Mouse (Mus musculus): ENCODE data around the gene Clk1.

Clk1 gene

DNA sequence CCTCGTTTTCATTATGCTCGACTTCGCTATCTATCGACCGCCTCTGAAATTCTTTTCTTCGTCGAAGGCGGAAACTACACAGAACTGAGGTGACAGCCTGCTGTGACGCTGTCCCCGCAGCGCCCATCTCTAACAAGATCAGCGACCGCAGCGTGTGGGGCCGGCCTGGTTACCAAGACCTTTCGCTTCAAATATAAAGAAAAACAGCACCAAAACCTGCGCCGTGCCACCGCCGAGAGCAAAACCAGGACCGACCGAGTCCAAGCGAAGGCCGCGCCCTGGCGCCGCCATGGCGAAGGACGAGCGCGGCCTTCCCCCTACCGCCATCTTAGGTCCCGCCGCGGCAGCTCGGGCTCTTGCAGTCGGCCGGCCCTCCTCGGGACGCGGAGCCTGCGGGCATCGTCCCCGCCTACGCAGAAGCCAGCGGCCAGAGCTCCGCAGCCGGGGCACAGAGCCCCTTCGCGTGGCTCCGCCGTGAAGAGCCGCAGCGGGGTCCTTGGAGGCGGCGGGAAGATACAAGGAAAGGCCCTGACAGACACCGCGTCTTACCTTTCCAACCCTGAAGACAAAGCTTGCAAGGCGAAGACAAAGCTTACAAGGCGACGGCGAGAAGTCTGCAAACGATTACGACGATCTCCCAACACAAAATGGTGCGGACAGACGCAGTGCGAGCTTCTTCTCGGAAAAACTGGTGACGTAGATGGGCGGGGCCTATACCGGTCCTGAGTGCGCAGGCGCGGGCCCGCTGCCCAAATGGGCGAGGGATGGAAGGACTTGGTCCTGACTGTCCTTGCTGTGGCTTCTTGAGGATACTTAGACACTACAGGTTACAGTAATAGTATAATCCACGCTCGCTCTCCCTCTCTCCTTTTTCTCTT is at the start of gene Clk1:
TSS of gene Clk1 (minus strand) at position 696 of the 878 bp plus-strand sequence.
- DNase-seq: peak; percentile 97

DNA sequence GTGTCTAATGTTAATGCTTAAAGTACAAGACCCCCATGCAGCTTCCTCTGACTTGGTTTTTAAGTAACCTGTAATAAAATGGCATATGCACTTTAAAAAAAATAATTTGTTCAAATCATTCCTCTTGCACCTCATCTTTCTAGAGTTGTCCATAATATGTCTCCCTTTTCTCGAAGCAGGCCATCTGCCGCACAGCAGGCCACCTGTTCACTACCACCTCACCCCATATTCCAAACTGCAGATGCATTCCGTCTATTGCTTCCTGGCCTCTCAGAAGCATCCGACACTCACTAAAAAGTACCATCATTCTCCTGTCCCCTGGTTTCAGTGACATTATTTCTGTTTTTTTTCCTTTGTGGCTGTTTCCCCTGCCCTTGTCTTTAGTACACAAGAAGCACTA is 41.7 kb upstream of the Clk1 start:
- no peak for DNase-seq

DNA sequence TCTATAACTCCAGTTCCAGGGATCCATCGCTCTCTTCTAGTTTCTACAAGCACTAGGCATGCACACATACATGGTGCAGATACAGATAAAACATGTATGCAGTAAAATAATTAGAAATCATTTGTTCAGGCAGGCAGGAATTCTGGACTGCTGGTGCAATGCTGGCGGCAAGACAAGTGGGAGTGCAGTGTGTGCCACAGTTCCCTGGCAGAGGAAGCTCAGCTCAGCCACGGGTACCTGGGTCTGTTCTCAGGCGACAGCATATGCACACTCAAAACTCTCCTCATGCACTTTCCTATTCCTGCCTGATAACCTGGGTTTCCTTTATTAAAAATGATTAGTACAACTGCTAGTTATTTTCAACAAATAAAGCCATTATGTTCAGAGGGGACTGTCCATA is 41.2 kb upstream of the Clk1 start:
- DNase-seq: no peak

DNA sequence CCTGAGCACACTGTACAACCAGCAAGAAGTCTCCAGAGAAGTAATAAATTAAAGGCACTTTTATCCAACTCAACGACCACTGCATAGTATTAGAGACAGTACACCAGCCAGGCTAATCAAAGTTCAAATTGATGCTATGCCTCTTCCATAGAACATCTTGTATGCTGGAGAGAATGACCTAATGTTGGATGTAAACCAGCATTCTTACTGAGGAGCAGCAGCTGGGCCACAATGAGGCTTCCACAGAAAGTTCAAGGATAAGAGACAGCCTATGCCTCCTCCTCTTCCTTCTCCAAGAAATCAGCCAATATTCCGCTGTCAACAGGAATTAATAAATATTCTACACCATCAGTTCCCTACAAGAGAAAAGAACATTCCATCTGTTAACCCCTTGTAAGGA is 40.1 kb upstream of the Clk1 start:
- DNase-seq: no peak

DNA sequence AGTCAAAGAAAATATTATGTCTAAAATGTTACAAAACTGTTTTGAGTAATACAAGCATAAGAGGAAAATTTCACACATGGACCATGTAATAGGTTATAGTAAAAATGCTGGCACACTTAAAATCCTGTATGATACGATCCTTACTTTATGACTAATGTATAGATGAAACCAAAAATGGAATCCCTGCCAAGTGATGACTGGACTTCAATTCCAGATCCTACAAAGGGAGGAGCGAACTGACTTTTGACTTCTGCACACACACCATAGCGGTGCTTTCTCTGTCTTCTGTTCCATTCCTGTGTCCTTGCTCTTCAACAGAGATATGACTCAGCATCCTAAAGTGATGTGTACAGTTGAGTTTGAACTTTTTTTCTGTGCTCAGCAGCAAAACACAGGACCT is 36.7 kb upstream of the Clk1 start:
- no peak for DNase-seq

DNA sequence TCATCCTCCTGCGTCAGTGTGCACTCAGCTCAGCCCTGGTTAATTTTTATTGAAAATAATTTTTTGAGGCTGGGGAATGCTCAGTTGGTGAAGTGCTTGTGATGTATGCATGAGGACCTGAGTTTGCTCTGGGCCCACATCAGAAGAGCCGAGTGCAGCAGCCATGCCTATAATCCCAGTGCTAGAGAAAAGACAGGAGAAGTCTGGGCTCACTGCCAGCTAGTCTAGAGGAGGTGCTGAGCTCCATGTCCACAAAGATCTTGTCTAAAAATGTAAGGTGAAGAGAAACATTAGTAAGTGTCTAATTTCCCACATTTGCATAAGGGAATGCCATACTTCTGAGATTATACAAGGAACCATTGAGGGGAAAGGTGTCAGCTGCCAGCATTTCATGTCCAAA is 35.0 kb upstream of the Clk1 start:
- no peak for DNase-seq

DNA sequence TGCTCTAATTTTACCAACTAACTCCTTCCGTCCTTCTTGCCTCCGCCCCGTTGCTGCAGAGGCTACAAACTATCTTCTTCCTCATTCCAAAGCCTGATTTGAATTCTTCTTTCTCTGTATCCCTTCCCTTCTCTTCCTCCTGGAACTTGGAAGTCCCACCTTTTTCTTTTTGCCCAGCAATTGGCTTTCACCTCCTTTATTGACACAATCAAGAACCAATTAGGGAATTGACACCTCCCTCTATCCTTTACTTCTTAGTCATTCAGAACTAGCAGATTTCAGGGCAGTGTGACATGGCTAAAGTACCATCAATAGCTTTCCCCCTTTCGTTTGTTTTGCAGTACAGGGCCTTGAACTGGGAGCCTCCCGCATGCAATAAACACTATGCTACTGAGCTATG is 34.3 kb upstream of the Clk1 start:
- DNase-seq: no peak

DNA sequence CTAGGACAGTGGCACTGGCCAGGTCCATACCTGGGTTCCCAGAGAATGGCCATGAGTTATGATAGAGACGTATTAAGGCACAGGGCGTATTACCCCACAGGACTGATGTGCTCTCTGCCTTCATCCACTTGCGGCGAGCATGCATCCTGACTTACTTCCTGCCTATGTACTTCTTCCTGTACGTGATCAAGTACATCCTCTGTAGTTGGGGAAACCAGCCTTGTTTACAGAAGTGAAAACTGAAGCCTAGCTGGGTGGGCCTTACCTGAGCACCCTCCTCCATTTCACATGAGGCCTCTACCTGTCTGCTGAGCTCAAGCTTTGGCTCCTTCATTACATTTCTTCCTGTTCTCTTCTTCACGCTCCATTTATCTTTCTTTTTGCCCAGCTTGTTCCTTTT is 30.4 kb upstream of the Clk1 start:
- no peak for DNase-seq

DNA sequence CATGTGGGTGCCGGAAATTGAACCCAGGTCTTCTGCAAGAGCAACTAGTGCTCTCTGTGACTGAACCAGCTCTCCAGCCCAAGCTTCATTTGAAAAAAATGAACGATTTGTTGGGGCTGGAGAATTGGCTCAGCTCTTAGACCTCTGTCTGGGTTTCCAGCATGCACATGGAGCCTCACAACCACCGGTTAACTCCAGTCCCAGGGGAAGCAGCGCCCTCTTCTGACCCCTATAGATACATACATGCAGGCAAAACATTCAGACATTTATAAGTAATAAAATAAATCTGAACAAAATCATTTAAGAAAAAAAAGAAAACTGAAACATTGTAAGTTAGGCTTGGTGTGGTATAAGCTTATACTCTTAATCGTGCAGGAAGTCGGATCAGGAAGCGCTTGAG is 24.5 kb upstream of the Clk1 start:
- no peak for DNase-seq

DNA sequence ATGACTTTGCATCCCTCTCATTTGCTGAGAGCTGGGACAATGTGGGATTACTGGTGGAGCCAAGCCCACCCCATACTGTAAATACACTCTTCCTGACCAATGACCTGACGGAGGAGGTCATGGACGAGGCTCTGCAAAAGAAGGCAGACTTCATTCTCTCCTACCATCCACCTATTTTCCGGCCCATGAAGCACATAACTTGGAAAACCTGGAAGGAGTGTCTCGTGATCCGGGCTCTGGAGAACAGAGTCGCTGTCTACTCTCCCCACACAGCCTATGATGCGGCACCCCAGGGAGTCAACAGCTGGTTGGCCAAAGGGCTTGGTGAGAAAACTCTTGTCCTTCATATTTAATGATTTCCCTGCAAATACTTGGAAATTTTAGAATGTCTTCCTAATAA is 23.9 kb upstream of the Clk1 start:
- DNase-seq: no peak

DNA sequence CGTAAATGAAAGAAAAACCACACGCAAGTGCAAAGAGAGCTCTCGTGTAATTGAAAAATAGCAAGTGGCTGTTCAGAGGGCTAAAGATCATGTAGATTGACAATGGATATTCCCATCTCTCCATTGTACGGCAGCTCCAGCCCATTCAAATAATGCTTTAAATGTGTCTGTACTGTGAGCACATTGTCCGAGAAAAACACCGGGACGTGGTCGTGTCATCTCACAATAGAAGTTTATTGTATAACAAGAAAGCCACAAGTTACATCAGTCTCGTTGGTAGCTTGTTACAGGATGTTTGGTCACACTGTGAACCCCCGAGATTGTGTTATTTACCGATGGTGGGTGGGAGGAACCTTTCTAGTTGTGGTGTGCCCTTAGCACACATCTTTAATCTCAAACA is 22.0 kb upstream of the Clk1 start:
- no peak for DNase-seq

DNA sequence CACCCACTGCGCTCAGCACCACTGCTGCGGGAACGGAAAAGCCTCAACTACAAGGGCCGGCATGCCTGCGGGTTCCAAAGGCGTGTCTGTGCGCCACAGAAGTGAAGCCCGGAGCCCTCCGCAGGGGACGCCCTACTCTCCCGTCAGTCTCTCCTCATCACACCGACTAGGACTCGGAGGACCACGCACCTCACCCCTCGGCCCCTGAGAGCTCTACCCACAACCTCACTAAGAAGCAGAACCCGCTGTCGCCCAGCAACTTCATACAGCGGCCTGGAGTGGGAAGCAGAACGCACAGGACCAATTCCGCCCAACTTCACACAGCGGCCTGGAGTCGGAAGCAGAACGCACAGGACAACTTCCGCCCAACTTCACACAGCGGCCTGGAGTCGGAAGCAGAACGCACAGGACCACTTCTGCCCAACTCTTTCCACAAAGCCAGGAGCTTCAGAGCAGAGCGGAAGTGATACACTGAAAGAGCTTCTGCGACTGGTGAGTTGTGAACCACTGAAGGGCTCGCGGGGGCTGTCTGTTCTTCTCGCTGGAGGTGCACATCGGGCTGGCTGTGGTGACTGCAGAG is 21.4 kb upstream of the Clk1 start, which contains the start of the genes Nif3l1 and Ppil3:
TSS of gene Nif3l1 (plus strand) at position 9 of the 580 bp plus-strand sequence.
TSS of gene Ppil3 (minus strand) at position 344 of the 580 bp plus-strand sequence.
- peak; percentile 82 for DNase-seq

DNA sequence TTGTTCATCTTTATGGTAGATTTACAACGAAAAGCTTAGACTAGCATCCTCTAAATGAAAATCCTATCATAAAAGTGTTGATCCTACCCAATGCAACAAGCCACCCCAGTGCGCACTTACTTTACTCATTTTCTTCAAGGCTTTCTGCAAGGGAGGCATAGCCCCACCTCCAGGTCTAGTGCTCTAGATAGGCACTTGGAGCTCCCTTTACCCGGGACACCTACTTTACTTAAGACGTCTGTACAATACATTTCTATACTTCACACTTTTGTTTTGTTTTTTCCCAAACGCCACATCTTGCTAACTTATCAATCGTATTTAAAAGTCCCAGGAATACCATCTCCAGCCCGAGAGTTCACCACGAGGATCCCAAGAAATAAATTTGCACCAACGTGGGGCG is 20.8 kb upstream of the Clk1 start:
- peak; percentile 19 for DNase-seq

DNA sequence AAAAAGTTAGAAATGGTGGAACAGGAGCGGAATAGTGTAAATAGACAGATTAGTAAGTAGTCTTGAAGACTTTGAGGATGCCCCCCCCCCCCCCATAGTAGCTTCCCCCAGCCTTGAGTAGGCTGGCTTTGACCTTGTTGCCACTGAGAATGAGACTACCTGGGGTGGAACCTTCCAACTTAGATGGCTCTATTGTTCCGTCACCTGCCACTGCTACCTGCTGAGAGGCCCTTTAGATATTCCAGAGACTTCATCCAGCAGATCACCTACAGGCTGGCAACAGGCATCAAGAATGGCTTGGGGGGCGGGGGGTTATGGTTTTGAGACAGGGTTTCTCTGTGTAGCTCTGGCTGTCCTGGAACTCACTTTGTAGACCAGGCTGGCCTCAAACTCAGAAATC is 685 bp upstream of the Clk1 start:
- DNase-seq: no peak

DNA sequence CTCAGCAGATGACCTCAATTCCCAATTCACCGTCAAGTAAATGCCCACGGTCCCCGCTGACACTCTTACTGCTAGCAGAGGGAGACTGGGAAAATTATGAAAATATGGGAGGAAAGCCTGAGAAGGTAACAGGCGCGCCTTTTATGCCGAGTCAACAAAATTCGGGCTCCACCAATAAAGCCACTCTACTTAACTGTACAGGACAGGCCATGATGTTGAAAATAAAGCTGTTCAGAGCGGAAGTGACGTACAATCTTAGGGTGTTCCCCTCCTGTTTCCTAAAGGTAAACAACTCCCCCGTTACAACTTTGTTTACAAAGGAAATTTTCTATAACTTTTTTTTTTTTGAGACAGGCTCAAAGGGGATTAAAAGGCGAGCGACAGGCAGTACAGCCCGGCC is 987 bp downstream of the Clk1 start:
- DNase-seq: peak; percentile 27

DNA sequence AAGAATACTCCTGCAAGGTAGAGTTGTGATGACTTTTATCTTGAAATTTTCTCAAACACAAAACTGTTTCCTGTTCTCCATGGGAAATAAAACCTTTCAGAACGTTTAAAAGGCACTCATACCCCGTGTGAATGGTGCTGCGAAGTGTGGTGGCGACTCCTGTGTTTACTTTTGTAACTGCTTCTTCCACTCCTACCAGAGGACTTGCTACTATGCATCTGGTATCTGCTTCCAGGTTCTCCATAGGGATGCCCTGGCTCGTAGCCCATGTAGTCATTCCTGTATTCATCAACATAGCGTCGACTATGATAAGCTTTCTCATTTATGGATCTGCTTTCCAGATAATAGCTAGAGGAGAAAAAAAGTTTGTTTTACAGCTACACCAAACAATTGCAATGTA is 2.9 kb downstream of the Clk1 start:
- no peak for DNase-seq

DNA sequence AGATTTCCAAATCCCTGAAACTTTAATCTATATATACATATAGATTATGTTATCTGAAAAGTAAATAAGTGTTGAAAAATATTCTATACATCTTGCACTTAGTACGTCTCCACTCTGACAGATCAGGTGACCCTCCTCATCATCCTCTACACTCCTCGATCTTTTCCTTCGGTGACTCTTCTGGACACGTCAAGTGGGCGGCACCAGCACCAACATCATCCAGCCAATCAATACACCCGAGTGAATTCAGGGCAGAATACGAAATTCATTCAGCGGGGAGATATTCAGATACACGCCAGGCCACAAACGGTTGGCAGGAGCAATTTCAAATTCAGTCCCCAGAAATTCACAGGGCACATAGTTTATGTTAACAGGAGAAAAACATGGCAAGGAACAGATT is 3.8 kb downstream of the Clk1 start:
- DNase-seq: no peak

DNA sequence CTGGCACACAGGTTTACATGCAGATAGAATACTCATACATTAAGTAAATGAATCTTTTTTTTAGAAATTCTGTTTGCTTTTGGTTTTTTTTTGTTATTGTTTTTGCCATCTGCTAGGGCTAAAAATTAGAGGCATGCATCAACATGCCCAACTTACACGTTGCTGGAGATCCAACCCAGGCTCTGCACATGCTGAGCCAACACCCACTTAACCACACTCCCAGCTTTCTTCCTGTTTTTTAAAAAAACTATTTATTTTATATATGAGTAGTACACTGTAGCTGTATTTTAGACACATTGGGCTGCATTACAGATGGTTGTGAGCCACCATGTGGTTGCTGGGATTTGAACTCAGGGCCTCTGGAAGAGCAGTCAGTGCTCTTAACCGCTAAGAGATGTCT is 7.8 kb downstream of the Clk1 start:
- DNase-seq: no peak

DNA sequence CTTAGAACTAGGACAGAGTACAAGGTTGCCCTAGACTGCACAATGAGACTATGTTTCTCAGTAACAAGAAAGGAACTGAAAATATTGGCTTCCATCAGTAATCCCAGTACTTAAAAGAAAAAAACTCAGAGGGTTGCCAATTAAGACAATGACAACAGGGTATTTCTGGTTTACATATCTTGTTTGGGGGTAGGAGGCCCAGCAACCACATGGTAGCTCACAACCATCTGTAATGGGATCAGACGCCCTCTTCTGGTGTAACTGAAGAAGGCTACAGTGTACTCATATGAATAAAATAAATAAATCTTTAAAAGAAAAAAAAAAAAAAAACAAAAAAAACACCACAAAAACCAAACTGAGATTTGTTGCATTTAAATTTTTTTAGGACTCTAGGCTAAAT is 8.4 kb downstream of the Clk1 start:
- DNase-seq: no peak

DNA sequence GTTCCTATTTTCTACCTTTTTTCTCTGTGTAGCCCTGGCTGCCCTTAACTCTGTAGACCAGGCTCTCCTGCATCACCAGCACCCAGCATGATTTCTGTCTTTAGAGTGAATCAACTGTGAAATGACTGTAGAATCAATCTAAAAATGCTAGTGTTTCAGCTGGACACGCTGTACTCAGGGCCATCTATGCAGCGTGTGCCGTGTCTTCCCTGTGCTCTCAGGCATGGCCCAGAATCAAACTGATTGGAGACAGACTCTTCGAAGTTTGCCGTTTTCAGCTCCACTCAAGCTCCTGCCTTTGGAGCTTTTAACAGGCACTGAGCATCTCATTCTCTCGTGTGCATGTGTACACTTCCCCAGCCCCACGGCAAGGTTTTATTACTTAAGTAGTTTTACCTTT is 13.1 kb downstream of the Clk1 start:
- DNase-seq: no peak

DNA sequence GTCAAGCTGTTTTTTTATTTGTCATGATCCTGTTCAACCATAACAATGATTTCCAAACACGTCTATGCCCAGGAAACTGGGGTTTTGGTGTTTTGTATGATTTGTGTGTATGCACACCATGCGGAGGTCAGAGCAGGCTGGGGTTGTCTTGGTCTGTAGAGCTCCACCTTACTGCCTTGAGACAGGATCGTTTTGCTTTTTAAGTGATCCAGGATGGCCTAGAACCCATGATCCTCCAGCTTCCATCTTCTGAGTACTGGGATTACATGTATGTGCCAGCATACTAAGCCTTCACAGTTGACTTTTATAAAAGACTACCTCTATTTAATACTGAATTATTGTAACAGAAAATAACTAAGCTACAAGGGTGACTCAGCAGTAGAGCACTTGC is 13.7 kb downstream of the Clk1 start:
- DNase-seq: no peak

DNA sequence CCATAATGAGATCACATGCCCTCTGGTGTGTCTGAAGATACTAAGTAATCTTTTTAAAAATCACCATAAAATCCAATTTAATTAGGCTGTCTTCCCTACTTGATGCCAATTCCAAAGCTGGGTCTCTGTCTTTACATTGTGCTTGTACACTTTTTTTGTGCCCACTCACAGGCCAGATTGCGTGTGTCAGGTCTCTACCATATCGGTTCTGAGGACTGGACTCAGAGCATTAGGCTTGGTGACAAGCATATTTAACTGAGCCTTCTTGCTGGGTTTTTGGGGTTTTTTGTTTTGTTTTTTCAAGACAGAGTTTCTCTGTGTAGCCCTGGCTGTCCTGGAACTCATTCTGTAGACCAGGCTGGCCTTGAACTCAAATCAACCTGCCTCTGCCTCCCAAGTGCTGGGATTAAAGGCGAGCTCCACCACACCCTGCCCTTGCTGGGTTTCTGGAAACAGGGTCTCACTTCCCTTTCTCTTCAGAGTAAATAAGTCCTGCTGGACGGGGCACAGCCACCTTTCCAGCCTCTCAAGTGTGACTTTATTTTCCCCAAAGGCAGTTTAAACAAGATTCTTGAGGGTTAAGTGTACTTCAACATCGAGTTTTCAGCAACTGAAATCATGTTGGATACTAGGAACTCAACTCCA is 14.2 kb downstream of the Clk1 start:
- DNase-seq: no peak

DNA sequence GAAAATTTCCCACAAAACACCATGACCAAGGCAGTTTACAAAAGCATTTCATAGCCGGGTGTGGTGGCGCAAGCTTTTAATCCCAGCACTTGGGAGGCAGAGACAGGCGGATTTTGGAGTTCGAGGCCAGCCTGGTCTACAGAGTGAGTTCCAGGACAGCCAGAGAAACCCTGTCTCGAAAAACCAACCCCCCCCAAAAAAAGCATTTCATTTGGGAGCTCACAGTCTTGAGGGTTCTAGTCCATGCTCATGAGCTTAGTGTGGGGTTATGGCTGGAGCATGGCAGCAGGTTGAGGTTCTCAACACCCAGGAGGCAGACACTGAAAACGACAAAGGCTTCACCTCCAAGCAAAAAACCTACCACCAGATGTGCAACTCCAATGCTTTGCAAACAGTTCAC is 15.7 kb downstream of the Clk1 start:
- DNase-seq: no peak

DNA sequence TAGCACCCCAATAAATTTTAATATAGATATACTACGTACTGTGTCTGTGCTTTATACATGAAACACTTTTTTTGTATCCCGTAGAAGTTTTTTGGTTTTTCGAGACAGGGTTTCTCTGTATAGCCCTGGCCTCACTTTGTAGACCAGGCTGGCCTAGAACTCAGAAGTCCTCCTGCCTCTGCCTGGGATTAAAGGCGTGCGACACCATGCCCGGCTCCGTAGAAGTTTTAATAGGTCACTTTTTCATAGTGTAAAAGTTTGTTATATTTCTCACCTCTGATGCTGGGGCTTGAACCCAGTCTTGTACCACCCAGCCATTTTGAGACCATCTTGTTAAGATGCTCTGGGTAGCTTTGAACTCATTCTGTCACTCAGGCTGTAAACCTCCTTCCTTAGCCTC is 16.5 kb downstream of the Clk1 start:
- DNase-seq: no peak

Measured in liver (tissue).